Mouse (Mus musculus) adrenal gland, postnatal 14 days (tissue): Measurements from ENCODE around the gene Tspan1. TPM values are rescaled to one million over a fixed set of nuclear protein-coding genes. Genes with fewer than 3 reads are reported as not detected.

ENCODE experiments used
- DNase-seq: peaks from one replicate; pipeline ENCODE4 v3.0.0; 2021; ENCODE audit warnings: mixed read lengths
- total RNA-seq: library from RNA; stranded (reverse); gene quantifications from 2 replicates; pipeline ENCODE4 v1.2.3, GENCODE M21; 2021

The Tspan1 gene
- total RNA-seq, 1 experiment from 2014 or later: not detected

GRCm38 (mm10) chr4:116125803-116126386 is 41.5 kb downstream of the Tspan1 start:
- DNase-seq: no peak

- DNase-seq: peak; percentile 91
Observed at GRCm38 (mm10) chr4:116123602-116124519, 43.5 kb downstream of the Tspan1 start, which contains the start of the genes Rad54l and Pomgnt1. TSS of gene Rad54l (minus strand) at chr4:116123690. TSS of gene Pomgnt1 (plus strand) at chr4:116123840.

- DNase-seq: no peak
Observed at GRCm38 (mm10) chr4:116122762-116123161, 44.6 kb downstream of the Tspan1 start.

Other genes with a start within 250 kb of the Tspan1 start
- gene Dmbx1, start 227.7 kb downstream of the Tspan1 start, total RNA-seq: not detected in 2 replicates
- 5.6 and 9.9 TPM in 2 replicates for gene Faah, start 149.7 kb downstream of the Tspan1 start, total RNA-seq
- gene Nsun4, start 113.7 kb downstream of the Tspan1 start, total RNA-seq: 23.8 and 25.3 TPM in 2 replicates
- 944 and 957 TPM in 2 replicates for gene Uqcrh, start 92.5 kb downstream of the Tspan1 start, total RNA-seq
- 61.8 and 67.4 TPM in 2 replicates for gene Lrrc41, start 92.3 kb downstream of the Tspan1 start, total RNA-seq
- 4.5 and 5.2 TPM in 2 replicates for gene Rad54l, start 43.9 kb downstream of the Tspan1 start, total RNA-seq
- gene Pomgnt1, start 43.8 kb downstream of the Tspan1 start, total RNA-seq: 65.8 and 75.2 TPM in 2 replicates
- 12.4 and 18.1 TPM in 2 replicates for gene Lurap1, start 16.3 kb downstream of the Tspan1 start, total RNA-seq
- not detected in 2 replicates for gene 1700042G07Rik, start 5.8 kb upstream of the Tspan1 start, total RNA-seq
- gene Gm49337, start 5.8 kb upstream of the Tspan1 start, total RNA-seq: not detected in 2 replicates
- gene Pik3r3, start 54.0 kb upstream of the Tspan1 start, total RNA-seq: 15.1 and 18.9 TPM in 2 replicates